Mouse (Mus musculus): ENCODE results near the gene Csad.
"Not testable (repeated sequence)": the region's sequence is repeated elsewhere in the genome, so short reads cannot be mapped to it uniquely, and the experiment has no call there.

Csad gene

DNA sequence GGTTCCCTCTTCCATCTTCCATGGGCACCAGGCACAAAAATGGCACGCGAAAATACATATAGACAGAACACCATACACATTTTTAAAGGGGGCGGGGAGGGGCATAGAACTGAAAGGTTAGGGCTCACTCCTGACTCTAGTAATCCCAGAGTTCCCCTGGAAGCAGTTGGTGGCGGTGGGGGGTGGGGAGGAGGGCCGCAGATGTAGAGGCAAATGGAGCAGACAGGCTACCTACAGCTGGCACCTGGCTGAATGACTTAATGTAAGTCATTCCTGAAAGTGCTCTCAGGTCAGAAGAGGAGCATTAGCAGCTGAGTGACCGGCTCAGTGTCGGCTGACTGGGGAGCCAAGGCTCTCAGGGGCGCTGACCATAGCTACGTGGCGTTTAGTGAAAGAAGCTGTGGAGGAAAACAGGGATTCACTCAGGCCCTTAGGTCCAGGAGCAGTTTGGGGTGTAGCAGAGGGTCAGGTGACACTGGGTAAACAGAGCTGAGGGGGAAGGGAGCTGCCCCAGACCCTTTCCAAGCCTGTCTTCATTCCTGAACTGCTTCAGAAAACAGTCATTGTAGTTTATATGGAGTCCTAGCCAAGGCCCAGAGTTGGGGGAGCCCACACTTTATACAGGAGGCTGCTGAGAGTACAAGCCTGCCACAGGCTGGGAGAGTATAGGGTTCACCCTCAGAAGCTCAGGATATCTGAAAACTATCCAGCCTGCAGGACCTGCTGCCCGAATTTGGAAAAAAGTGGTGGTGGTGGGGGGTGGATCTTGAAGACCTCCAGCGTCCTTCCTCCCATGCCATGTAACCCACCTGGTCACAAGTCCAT lies 38.1 kb upstream of the Csad start:
- no peak for DNase-seq (ENCODE audit: low read depth, low spot score)

DNA sequence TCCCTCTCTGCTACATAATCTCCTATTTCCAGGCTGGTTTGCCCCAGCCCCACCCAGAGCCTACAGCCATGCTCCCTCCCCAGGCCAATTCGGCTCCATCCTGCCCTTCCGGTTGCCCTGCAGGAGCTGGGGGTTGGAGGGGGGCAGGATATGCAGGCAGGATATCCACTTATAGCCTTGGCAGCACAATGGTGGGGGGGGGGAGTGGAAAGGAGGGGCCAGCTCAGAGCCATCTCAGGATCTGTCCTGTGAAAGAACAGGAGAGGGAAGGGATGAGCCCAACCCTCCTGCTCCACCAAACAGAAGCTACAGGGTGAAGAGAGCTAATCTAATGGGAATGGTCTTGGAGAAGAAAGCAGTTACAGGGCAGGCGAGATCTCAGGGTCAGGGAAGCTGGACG lies 36.1 kb upstream of the Csad start:
- Histone ChIP-seq H3K27me3 (ENCODE audit: control insufficient read depth, insufficient read depth, low read length, poor library complexity, severe bottlenecking) (peaks cover 3% of the 10 kb centered on the region), H3K36me3 (ENCODE audit: control insufficient read depth, insufficient read depth, low read length, poor library complexity, severe bottlenecking) (no peaks in the 10 kb centered on the region)
- DNase-seq (ENCODE audit: low read depth, low spot score) = no peak

More for the DNA sequence above, 38.1 kb upstream of the Csad start:
- Histone ChIP-seq H3K27me3 (ENCODE audit: control insufficient read depth, insufficient read depth, low read length, poor library complexity, severe bottlenecking) (peaks cover 3% of the 10 kb centered on the region), H3K36me3 (ENCODE audit: control insufficient read depth, insufficient read depth, low read length, poor library complexity, severe bottlenecking) (no peaks in the 10 kb centered on the region)

DNA sequence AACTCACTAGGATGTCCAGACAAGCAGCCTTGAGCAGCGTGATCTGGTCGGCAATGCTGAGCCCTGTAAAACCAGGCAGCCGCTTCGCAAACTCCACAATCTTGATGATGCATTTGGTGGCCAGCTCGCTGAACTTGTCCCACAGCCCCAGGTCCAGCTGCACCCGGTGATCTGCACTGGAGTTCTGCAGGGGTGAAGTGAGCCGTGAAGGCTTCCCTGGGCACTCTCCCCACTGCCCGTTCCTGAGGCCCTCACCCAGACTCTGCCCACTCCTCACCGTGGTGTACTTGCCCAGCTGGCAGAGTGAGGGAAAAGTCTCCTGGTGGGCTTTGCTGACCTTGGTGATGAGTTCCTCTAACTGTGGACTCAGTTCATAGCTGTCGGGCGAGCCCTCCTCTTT lies 35.3 kb upstream of the Csad start:
- Histone ChIP-seq H3K27me3 (ENCODE audit: control insufficient read depth, insufficient read depth, low read length, poor library complexity, severe bottlenecking) (peaks cover 3% of the 10 kb centered on the region), H3K36me3 (ENCODE audit: control insufficient read depth, insufficient read depth, low read length, poor library complexity, severe bottlenecking) (no peaks in the 10 kb centered on the region)
- DNase-seq (ENCODE audit: low read depth, low spot score) = no peak

DNA sequence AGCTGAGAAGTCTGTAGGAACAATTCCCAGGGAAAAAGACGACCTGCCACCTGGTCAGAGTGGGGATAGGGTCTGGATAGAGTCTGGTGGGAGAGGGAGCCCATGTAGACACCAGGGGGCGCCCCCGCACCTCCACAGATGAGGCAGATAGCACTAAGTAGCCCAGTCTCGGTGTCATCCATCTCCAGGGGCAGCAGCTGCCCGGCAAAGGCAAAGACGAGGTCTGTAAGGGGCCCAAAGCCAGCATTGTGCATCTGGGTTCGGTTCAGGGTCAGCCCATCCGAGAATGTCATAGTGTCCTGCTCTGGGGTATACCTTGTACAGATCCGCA lies 34.7 kb upstream of the Csad start:
- H3K36me3 ChIP-seq (ENCODE audit: control insufficient read depth, insufficient read depth, low read length, poor library complexity, severe bottlenecking) = no peaks in the 10 kb centered on the region
- H3K27me3 ChIP-seq (ENCODE audit: control insufficient read depth, insufficient read depth, low read length, poor library complexity, severe bottlenecking) = peaks cover 2% of the 10 kb centered on the region; the same call in 1 of the 2 replicates
- peak; percentile 84 for DNase-seq (ENCODE audit: low read depth, low spot score)

DNA sequence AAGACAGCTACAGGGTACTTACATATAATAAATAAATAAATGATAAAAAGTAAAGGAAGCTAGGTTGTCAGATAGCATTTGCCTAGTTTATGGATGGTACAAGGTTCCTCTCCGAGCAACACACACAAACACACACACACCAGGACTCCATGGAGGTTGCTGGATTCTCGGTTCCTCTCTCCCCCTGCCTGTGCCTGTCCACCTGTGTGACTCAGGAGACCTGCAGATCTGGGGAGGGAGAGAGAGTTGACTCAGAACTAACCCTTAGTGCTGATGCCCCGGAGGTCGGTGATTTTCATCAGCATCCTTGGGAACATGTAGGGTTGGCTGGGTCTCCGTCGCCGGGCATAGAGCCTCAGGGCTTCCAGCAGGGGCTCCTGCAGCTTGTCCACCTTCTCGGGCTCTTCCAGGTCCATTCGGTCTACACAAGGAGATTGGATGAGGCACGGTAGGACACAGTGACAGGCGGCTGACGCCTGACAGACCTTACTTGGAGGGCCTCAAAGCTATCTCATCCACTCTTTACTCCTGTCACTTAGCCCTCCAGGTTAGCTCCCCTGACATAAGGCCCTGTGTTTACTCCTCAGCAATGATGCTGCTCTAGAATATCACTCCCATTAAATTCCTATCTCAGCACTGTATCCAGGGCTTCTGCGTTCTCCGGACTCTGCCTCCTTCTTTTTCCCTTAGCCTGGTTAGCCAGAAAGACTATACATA lies 34.2 kb upstream of the Csad start:
- DNase-seq (ENCODE audit: low read depth, low spot score) = no peak
- Histone ChIP-seq H3K27me3 (ENCODE audit: control insufficient read depth, insufficient read depth, low read length, poor library complexity, severe bottlenecking) (peaks cover 2% of the 10 kb centered on the region; the same call in 1 of the 2 replicates), H3K36me3 (ENCODE audit: control insufficient read depth, insufficient read depth, low read length, poor library complexity, severe bottlenecking) (no peaks in the 10 kb centered on the region)

DNA sequence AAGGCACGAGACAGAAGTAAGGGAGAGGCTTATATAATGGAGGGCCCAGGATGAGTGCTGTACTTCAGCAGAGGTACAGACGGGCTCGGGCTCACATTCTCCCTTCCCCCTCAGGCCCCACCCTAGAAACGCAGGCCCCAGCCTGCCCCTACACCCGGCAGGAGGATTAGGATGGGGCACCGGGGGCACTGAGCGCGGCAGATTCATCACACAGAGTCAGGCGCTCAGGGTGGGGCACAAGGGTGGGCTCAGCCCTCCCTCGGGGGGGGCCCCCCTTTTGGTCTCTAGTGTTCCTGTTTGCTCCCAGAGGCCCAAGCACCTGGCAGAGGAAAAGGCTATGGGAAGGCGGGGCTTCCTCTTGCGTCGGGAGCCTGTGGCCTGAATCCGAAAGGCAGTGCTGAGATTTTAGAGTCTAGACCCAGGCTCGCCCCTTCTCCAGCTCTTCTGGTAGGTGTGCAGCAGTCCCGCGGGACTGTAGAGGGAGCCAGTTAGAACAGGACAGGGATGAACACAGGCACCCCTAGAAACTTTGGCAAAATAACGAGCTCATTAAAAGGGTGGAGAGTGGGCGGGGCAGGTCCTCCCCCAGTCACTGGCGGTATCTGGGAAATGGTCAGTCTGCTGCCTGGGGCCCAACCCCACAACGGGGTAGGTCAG lies 31.0 kb upstream of the Csad start:
- DNase-seq (ENCODE audit: low read depth, low spot score) = no peak
- Histone ChIP-seq H3K36me3 (ENCODE audit: control insufficient read depth, insufficient read depth, low read length, poor library complexity, severe bottlenecking) (no peaks in the 10 kb centered on the region), H3K27me3 (ENCODE audit: control insufficient read depth, insufficient read depth, low read length, poor library complexity, severe bottlenecking) (no peaks in the 10 kb centered on the region)

DNA sequence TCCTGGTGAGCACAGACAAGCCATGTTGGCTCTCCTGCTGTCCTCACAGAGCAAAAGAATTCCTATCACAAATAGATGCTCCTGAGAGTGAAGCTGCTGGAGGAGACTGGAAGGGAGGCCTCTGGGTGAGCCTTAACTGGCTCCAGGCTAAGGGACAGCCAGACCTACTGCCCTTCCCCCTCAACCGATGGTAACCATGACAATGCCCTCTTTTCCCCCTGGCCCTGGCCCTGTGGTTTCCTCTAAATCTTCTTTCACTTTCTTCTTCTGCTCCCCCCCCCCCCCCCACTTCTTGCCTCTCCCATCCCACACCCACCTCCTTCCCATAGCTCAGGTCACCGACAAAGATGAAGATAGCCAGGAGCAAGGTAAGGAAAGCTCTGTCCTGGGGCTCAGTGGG lies 29.4 kb upstream of the Csad start:
- no peak for DNase-seq (ENCODE audit: low read depth, low spot score)
- Histone ChIP-seq H3K36me3 (ENCODE audit: control insufficient read depth, insufficient read depth, low read length, poor library complexity, severe bottlenecking) (no peaks in the 10 kb centered on the region), H3K27me3 (ENCODE audit: control insufficient read depth, insufficient read depth, low read length, poor library complexity, severe bottlenecking) (no peaks in the 10 kb centered on the region)

DNA sequence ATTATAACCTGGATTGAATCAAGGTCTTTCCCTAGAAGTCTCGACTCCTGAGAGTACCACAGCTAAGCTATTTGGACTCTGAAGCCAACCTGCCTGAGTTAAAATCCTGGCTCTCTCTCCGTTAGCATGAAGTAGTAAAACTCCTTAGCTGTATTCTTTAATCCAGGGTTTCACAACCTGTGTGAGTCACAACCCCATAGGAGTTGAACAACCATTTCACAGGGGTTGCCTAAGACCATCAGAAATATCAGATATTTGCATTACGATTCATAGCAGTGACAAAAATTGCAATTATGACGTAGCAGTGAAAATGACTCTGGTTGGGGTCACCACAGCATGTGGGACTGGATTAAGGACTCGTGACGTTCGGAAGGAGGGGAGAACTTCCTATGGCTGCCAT lies 28.2 kb upstream of the Csad start:
- no peaks in the 10 kb centered on the region for H3K27me3 ChIP-seq (ENCODE audit: control insufficient read depth, insufficient read depth, low read length, poor library complexity, severe bottlenecking)
- no peak for DNase-seq (ENCODE audit: low read depth, low spot score)
- H3K36me3 ChIP-seq (ENCODE audit: control insufficient read depth, insufficient read depth, low read length, poor library complexity, severe bottlenecking) = no peaks in the 10 kb centered on the region

DNA sequence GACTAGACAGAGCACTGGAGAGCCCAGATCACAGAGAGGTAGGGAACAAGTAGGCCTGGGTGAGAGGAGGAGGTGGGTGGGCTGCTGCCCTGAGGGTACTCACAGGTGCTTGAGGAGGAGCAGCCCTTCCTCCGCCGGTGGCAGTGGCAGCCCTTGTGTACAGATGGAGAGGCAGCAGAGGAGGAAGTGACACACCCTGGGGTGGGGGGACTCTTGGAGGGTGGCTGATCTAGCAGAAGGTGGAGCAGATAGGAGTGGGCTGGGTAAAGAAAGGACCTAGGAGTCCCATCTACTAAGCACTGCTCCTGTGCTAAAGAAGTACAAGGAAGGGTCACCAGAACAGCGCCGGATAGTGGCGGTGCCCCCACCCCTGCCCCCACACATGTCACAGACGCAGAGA lies 27.2 kb upstream of the Csad start, which contains the start of gene Itgb7:
Gene Itgb7 (minus strand): TSS at position 197 of the 400 bp plus-strand sequence.
- peak; percentile 57 for DNase-seq (ENCODE audit: low read depth, low spot score)
- H3K36me3 ChIP-seq (ENCODE audit: control insufficient read depth, insufficient read depth, low read length, poor library complexity, severe bottlenecking) = no peaks in the 10 kb centered on the region
- H3K27me3 ChIP-seq (ENCODE audit: control insufficient read depth, insufficient read depth, low read length, poor library complexity, severe bottlenecking) = no peaks in the 10 kb centered on the region

DNA sequence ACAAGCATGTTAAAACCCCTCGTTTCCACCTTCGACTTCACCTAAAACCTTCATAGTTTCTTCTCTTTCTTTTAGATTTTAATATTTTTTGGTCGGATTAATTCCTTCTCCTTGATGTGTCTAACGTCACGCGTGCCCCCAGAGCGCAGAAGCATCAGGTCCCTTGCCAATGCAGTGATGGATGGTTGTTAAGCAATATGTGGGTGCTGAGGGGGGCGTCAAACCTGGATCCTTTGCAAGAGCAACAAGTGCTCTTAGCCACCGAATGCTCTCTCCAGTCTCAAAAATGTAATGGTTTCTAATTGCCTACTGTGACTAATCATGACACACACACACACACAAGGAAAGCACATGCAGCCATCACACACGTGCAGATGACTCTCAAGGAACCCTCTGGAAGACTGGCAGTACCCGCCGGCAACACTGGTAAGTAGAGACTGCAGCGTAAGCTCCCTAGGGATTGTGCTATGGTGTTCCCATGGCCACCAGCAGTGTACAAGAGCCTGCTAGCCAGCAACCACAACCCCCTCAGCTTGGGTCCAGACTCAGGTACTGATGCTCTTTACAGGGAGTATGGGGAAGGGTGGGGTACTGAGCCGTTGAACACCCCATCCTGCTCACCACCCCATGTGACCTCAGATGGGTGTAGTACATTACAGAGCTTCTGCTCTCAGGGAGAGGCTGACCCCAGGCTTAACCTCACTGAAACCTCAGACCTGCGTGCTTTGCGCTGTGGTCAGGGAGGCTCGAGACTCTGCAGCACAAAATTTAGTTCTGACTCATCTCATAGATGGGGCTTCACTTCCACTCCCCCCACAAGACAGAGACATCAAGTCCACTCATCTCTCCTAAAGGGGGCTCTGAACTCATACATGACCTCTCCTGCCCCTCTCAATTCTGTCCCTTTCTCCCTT lies 26.1 kb upstream of the Csad start:
- peak; percentile 47 for DNase-seq (ENCODE audit: low read depth, low spot score)
- H3K27me3 ChIP-seq (ENCODE audit: control insufficient read depth, insufficient read depth, low read length, poor library complexity, severe bottlenecking) = no peaks in the 10 kb centered on the region
- H3K36me3 ChIP-seq (ENCODE audit: control insufficient read depth, insufficient read depth, low read length, poor library complexity, severe bottlenecking) = 0 out of 2 replicates have a peak, but pooled peaks cover 2% of the 10 kb centered on the region

DNA sequence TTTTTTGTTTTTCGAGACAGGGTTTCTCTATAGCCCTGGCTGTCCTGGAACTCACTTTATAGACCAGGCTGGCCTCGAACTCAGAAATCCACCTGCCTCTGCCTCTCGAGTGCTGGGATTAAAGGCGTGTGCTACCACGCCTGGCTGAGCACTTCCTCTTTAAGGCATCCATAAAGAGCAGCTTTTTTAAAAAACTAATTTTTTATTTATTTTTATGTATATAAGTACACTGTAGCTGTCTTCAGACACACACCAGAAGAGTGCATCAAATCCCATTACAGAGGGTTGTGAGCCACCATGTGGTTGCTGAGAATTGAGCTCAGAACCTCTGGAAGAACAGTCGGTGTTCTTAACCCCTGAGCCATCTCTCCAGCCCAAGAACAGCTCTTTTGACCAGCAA lies 21.1 kb upstream of the Csad start:
- not testable (repeated sequence) for H3K27me3 ChIP-seq (ENCODE audit: control insufficient read depth, insufficient read depth, low read length, poor library complexity, severe bottlenecking); DNase-seq (ENCODE audit: low read depth, low spot score)
- peaks cover 12% of the 10 kb centered on the region for H3K36me3 ChIP-seq (ENCODE audit: control insufficient read depth, insufficient read depth, low read length, poor library complexity, severe bottlenecking)

DNA sequence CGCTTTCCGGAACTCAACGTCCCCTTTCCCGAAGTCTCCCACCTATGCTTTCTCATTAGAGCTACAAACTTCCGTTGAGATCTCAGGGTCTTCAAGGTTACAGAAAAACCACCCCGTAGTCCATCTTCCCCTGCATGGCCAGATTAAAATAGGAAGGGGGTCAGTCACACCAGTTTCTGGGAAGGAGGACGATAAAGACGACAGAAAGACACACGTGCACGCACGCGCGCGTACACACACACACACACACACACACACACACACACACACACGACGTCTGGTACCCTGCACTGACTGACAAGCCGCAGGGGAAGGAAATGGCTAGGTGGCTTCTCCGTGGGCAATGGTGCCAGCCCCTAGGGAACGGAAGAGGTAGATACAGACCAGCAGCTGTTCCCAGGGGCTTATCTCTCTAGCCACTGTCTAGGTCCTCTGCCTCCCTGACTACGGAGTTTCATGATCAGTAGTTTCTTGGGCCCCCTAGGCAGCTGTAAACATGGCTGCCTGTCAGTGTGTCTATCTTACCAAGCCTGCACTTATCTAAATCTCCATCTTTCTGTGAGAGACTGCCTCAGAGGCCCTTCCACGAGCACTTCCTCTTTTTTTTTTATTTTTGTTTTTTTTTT lies 20.6 kb upstream of the Csad start:
- peak; percentile 87 for DNase-seq (ENCODE audit: low read depth, low spot score)
- no peaks in the 10 kb centered on the region for H3K27me3 ChIP-seq (ENCODE audit: control insufficient read depth, insufficient read depth, low read length, poor library complexity, severe bottlenecking)
- peaks cover 12% of the 10 kb centered on the region for H3K36me3 ChIP-seq (ENCODE audit: control insufficient read depth, insufficient read depth, low read length, poor library complexity, severe bottlenecking)

DNA sequence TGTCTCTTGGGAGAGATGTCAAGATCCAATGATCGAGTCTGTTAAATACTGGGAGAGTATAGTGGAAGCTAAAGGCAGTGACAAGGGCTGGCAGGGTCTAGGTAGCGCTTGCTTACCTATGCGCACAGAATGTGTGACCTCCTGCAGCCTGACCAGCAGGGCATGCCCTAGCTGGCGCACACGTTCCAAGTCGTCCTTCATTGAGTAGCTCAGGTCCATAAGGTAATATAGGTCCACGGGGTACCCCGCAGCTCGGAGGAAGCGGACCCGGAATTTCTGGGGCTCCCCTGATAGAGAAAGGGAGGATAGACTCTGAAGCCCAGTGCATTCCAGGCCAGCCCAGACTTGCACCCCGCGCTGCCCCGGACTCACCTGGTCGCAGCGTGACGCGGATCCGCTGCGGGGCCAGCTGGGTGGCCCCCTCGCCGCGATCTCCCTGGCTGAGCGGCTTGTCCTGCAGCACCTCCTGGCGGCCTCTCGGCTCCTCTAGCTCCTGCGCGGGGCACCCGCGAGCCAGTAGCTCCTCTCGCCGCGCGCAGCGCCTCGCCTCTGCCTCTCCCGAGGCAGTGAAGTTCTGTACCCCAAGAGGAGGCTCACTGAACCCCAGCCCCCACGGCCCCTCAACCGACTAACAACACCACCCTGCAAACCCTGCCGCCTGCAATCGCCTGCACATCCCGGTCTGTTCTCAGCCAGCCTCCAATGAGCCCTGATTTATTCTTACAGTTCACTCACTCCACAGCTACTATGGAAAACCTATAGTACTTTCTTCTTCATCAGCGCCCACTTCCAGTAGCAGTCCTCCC lies 19.9 kb upstream of the Csad start:
- DNase-seq (ENCODE audit: low read depth, low spot score) = peak; percentile 85
- Histone ChIP-seq H3K27me3 (ENCODE audit: control insufficient read depth, insufficient read depth, low read length, poor library complexity, severe bottlenecking) (no peaks in the 10 kb centered on the region), H3K36me3 (ENCODE audit: control insufficient read depth, insufficient read depth, low read length, poor library complexity, severe bottlenecking) (peaks cover 12% of the 10 kb centered on the region)

Data from splenic B cell, adult 2 months (primary cell).